Mouse (Mus musculus) cerebellum, postnatal 4 days (tissue): ENCODE measurements around the gene Dock9.
A peak's percentile ranks its signal among the peaks of the same experiment; 100 is the strongest.
"Not testable (repeated sequence)": the region's sequence is repeated elsewhere in the genome, so short reads cannot be mapped to it uniquely, and the experiment has no call there.

Experiments used
- DNase-seq, 2 experiments: peaks; one replicate each; pipeline ENCODE4 v3.0.0; 2022; ENCODE audit warnings: low spot score in 2 of 2, mixed read lengths in 1 of 2

Dock9 gene

DNA sequence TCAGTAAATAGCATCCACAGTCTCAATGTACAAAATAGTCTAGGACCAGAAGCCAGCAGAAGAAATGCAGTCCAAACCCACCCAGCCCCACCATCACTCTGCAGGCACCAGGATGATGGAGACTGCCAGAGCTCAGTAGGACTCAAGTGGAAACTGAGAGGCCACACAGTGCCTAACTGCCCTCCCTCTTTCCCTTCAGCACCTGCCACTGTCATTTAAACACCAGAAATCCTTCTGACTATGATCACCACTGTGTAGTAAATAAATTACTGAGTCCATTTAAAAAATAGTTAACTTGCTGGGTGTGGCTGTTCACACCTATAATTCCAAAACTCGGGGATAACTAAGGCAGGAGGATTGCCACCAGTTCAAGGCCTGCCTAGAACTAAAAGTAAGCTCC is 97.6 kb downstream of the Dock9 start:
- DNase-seq = no peak

DNA sequence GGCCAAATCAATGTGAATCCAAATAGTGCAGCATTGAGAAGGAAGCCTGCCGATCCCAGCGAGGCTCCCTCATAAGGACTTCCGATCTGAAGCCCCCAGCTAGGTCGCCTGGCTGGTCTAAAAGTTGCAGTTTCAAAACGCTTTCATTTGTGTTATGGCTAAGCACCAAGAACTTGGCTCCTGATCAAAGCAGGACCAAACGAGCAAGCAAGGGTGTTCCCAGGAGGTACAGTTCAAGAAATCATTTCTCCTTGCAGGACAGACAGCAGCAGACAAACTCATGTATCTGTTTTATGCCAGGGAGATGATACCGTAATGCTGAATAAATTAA is 99.1 kb downstream of the Dock9 start:
- no peak for DNase-seq

DNA sequence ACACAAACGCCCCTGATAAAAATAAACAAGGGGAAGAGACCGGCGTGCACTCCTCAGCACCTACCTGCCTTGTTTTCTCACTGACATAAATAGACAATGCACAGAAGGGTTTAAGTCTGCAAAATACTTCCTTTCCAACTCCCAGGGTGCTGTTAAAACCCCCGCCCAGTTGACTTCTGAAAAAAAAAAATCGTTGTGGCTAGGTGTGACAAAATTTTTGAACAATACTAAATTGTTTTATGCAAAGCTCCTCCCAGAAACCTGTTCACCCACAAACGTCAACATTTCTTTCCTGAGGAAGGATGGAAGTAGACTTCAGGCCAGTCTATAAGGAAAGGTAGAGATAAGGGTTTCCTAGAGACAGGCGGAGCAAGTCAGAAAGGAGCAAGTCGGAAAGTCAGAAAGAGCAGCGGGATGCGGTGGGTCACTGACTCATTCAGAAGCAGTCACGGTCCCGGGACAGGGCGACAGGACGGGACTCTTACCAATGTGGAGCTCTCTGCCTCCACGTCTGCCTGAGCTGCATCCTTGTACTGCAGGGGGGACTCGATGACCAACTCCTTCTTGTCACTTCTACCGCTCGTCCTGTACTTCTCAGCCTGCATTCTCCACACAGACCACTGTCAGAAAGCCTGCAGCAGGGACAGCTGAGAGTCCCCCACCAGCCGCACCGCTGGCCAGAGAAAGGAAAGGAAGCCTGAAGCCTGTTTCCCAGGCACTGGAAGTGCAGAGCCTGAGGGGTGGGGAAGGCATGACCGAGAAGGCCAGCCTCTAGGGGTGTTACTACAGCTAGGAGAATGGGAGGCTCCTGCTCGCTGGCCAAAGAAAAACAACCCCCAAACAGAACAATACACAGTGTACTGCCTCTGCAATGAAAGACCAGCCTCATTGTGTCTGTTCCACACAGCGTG is 99.7 kb downstream of the Dock9 start:
- DNase-seq = peak in 1 of 2 experiments; percentile 14

DNA sequence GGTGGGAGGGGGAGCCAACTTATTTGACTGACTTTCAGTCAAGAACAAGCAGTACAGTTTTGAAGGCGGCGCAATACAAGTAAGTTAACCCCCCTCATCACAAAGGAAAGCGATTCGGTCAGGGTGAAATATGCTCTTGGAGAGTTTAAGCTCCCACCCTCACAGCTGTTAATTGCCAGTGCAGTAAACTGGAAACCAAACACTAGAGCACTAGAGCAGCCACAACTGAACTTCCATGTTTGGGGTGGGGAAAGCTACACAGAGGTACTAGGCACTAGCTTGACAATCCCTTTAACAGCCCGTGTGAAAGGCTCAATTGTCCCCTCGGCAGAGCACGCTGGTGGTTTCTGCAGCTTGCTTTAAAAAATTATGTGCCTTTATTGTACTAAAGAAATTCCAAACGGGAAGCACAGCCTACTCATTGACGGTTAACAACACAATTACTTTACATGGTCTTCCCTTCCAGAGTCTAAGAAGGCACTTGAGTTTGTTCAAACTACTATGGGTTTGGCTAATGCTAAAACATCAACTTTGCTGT is 100.4 kb downstream of the Dock9 start:
- DNase-seq = no peak

DNA sequence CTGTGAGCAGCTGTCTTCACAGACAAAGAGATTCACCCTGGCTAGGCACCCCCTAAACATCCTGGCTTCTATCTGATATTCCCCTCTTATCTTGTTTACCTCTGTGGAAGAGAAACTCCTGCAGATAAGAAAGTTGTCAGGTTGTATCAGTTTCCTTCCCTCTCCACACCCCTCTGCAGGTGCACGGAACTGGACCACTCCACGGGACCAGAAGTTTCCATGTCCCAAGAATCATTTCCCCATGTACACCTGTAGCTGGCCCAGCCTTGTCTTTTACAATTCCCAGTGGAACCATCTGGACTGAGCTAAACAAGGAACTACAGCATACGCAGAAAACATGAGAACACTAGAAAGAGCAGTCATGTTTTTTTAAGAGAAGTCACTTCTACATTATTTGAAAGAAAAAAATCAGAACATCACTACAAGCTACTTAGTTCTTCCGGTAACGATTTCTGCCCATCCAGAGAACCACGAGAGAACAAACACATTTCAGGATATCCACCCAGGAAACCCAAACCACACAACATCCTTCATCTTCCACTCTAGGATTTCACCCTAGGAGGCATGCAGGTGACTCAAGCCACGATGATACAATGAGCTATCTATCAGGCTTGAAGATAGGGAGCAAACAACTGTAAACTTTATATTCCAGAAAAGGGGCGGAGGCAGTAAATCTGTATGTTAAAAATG is 101.1 kb downstream of the Dock9 start:
- no peak for DNase-seq

DNA sequence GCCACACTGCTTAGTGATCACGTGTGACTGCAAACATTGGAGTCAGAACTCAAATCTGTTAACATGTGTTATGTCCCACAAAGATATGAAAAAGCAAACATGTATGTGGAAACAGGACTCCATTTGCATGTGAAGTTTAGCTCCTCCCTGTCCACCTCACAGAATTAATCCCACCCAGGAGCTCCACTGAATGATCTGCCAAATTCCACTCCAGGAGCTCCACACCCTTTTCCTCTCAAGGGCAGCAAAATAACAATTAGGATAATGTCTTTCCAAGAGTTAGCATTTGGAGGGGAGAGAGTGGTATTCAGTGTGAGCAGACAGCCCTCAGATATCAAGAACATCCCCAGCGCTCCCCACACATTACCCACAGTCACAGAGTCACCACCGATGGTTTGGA is 102.9 kb downstream of the Dock9 start:
- no peak for DNase-seq

DNA sequence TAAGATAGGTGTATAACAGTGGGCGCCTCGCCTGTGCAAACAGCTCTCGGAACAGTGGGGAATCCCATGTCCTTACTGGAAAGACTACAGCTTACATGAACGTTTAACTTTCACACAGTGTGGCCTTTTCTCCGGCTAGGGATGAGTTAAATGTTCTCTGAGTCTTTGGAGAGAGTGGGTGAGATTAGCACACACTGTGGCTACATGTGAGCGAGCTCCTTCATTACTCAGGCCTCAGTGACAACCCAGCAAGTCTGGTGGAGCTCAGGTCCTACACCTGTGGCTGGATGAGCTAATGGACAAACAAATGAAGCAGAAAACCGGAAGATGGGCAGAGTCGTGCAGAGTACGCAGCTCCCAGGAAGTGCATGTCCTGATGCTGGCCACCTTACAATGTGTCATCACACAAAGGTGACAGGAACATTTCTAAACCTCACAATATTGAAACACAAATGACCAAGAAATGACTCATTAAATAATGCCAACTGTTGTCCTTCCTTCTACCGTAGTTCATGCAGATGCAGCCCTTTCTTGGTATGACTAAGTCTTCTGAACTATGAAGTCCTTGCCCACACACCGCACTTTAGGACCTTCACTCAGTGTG is 103.5 kb downstream of the Dock9 start:
- DNase-seq = no peak

DNA sequence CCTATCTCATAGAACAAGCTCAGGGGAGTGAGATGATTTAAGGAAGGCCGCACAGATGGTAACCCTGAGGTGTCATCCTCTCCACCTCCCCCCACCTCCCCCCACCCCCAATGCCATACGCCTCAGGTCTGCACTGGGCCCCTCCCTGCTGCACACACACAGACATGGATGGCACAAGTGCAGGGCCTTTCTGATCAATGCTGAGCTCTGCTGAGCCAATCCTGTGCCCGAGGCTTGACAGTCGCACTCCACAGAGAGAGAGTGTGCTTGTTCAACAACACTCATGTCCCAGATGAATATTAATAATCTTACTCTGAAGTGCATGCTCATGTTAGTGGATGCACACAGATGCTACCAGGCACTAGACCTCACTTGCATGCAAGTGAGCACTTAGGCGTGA is 108.0 kb downstream of the Dock9 start:
- not testable (repeated sequence) for DNase-seq

DNA sequence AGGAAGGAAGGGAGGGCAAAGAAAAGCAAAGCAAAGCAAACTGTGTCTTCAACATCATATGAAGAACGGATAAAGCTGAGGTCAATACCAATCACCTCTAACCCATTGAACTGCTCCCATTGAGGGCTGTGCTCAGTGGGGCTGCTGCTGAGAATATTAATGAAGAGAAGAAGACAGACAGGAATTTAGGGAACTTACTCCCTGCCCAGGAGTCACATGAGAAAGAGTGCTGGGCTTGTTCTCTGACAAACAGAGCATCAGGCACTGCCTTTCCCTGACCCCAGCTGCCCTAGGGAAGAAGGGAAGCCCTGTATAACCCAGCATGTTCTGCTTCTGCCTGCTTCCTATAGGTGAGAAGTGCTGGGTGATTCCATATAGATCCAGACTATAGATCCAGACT is 109.5 kb downstream of the Dock9 start:
- DNase-seq = no peak

DNA sequence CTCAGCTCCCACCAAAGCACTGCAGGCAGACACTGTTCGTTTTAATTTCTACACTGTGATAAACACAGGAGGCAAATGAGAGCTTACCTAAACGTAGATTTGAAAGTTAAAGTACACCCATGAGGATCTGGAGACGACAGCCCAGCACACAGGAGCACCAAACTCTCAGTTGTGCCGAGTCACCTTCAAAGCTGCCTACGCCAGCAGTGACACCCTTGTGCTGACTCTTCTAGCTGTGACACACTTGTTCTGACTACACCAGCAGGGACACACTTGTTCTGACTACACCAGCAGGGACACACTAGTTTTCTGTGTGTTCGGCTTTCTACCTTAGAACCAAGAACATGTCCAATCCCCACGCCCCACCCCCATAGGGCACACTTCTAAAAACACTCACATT is 110.4 kb downstream of the Dock9 start:
- no peak for DNase-seq

DNA sequence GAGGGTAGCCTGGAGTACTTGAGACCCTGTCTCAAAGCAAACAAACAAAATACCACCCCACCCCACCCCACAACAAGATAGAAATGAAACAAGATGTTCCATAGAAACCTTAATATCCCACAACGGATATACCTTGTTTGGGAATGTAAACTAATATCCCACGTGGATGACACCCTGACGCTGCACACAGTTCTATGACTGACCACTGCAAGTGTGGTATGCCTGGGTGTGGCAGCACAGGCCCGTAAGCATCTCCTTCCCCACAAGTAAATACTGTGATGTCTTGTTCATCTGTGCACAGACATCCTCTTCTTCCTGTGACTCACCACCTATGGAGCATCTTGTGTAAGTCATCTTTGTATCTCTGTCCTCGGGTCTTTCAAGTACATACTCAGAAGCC is 118.7 kb downstream of the Dock9 start:
- DNase-seq = no peak

DNA sequence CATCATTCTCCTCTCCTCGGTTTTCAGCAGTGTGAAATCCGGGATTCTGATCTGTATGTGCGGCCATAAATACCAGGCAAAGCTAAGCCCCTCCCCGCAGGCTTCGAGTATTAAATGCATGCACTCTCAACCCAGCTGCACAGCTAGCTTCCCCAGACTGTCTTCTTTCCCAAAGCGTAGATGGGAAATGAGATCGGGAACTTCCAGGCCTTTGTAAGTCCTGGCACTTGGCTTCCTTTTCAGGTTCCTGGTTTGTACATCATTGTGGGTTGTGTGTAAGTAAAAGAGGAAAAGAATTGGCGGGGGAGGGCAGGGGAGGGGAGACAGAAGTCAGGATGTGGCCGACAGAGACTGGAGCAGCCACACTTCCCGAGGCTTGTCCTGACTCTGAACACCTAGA is 119.2 kb downstream of the Dock9 start:
- no peak for DNase-seq

DNA sequence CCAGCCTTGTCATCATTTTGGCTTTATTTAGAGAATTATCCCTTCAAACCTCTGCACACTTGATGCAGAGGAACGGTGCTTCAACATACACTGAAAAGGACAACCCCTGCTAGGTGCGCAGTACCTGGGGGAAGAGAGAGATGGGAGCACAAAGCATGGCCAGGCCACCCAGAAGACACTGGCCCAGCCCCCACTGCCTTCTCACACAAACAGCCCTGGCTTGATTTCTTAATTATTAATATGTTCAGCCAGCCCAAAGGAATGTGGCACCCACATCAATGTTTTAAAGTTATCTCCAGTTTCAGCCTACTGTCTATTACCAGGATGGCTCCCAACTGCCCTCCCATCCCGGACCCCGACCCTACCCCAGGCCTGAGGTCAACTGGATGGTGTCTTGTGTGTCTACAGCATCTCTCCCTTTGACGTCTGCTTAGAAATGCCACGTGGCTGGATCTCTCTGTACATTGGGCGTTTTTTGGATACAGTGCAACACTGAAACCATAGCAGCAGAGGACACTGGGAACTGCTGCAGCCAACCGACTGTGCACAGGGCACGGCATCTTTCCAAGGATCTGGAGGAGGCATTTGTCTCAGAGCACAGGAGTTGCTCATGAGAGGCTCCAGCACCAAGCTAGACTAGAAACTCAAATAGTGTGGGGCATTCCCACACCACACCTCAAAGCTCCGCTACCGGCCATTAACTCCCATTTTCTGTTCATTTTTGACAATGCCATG is 120.9 kb downstream of the Dock9 start:
- DNase-seq = no peak

DNA sequence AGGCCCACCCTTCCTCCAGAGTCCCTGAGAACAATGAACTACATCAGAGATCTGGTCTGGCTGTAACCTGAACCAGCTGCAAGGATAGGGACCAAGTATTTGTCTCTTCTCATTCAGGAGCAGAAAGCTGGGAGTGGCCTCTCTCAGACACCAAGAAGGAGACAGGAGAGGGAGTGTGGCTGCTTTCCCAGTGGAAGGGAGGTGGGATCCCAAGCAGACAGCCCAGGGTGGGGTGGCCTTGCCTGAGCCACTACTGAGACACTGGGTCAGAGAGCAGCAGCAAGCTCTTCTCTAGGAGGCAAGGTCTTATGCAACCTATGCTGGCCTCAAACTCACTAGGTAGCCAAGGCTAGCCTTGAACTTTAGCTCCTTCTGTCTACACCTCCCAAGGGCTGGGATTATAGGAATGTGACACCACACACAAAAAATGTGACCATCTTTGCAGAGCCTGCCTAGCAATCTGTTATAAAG is 121.5 kb downstream of the Dock9 start:
- no peak for DNase-seq

DNA sequence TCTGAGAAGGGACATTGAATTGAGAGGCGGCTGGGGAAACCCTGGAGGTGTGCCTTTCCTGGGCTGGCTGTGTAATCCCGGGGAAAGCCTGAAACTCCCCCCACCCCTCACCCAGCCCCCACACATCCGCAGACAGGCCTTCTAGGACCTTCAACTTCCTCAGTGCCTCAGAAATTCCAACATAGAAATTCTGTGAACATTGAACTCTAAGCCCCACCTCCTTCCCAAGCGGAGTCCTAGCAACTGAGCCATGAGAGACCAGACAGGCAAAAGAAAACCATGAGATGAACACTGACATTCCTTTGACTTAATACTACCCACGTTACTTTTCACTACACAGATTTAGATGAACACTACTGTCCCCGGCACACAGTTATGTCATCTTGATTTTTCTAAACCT is 122.1 kb downstream of the Dock9 start:
- DNase-seq = no peak

DNA sequence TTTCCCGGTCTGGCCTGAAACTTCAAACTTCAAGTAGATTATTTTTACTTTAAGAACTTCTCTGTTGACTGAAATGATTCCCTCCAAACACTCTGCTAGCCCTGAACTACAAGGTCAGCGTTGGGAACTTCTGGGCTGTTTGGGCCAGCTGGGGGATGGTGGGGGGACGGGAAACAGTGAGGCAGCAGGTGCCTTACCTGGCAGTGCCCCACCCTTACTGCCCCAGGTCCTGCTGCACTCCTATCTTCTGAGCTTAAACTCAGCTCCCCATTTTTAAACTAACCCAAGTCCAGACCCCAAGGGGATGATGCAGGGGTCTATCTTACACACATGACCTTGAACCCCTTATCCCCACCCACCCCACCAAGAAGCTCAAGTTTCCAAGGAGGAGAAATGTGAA is 122.5 kb downstream of the Dock9 start:
- DNase-seq = no peak

DNA sequence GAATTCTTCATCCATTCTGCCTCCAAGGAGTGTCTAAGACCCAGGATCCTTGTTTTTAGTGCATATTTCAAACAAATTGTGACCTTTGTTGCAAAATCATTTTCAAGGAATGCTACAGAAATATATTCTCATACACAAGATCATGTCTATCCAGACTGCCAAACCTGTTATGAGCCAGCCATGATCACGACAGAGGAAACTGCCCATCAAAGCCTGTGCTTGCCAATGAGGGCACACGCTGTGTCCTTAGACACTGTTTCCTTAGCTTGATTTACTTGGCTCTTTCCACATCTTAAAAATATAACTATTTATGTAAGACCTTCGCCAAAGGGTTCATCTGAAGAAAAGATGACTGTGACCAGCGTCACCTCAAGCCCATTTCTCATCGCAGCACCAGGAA is 127.6 kb downstream of the Dock9 start:
- no peak for DNase-seq

DNA sequence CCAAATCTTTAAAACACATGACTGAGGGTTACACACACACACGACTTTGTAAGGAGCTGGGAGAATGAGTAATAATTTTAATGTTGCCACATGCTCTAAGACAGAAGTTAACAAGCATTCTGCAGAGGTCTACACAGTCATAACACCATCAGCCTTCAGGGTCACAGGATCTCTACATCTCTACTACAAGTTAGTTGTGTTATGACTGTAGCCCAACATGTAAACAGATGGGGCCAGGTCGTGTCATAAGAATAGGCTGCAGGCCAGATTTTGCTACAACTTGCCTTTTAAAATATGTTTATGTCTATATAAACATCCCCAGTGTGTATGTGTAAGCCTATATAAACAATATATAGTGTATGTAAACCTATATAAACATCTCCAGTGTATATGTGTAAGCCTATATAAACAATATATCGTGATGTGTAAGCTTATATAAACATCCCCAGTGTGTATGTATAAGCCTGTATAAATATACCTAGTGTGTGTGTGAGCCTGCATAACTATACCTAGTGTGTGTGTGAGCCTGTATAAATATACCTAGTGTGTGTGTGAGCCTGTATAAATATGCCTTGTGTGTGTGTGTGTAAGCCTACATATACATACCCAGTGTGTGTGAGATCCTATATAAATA is 130.9 kb downstream of the Dock9 start:
- no peak for DNase-seq

DNA sequence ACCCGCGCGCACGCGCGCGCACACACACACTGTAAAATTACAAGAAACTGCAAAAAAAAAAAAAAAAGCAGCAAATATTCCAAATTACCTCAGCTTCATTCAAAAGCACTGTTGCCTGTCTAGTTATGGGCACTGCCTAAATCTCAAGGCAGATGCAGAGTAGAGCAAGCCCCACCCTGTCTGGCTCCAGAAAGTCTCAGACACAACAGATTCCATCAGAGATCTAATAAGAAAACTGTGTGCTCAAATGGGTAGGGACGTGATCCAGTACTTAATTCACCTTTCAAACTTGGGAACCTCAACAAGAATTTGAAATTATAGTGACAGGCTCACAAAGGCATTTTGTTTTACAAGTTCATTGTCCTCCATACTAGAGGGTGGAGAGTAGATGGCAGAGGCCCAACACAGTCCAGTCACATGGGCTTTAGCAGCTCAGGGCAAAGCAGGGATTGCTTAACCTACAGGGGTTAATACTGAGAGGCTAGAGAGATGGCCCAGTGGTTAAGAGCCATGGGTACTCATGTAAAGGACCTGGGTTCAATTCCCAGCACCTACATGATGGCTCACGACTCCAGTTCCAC is 131.9 kb downstream of the Dock9 start:
- no peak for DNase-seq

DNA sequence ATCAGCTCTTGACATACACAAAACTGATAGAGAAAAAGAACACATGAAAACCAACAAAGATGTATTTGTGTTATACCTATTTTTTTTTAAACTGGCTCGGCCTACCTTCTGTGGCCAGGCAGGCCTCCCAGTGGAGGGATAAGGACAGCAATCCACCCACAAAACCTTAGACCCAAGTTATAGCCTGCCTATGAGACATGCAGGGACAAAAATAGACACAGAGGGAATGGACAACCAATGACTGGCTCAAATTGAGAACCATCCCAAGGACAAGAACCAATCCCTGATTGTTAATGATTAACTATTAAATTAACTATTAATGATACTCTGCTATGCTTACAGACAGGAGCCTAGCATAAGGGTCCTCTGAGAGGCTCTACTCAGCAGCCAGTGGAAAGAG is 133.7 kb downstream of the Dock9 start:
- no peak for DNase-seq

DNA sequence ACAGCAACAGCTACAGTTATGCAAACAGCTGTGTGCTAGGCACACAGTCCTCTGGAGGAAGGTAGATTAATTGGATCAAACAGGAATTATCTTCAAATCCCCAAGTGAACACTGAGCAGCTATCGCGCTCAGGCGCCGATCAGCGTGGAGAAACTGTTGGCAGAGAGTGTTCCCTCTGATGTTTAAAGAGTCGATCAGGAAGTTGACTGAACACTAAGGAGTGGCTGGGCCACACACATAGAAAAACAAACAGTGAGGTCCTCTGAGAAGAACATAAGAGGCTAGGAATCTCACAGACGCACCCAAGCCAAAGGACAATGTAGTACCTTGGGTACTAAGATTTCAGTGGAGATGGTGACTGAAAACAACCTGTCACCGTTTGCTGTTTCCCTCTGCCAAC is 136.7 kb downstream of the Dock9 start:
- no peak for DNase-seq
